Mouse (Mus musculus) G1E-ER4 (cell line): ENCODE data around the gene Phf19. TPM values are rescaled to one million over a fixed set of nuclear protein-coding genes. Genes with fewer than 3 reads are reported as not detected.

ENCODE experiments used
- GATA1 ChIP-seq: IDR thresholded peaks from one replicate; pipeline ENCODE4 v1.8.0; 2012; ENCODE audit warnings: low read length, inconsistent platforms
- polyA plus RNA-seq: library from polyadenylated mRNA; stranded (reverse); fragments of >175 nt; gene quantifications from 2 replicates; pipeline ENCODE4 v1.2.3, GENCODE M21; 2012

Phf19 gene
- polyA plus RNA-seq, 1 experiment: not detected

DNA sequence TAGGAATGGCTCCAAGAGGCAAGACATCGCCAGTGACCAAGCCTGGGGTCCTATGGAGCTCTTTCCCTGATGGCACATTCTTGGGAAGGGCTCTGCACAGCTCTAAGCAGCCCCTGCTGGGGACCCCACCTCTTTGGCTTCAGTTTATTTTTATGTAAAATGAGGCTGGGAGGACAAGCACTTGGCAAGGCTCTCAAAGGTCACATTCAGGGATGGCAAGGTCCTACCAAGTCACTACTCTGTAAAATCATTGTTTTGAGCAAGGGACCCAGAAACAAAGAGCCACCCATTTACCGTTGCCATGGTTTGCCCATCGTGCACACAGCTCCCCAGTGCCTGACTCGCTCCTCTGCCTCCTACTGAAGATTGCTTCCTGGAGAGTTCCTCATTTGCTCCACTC lies 32.2 kb upstream of the Phf19 start:
- TF ChIP-seq GATA1: no peak

DNA sequence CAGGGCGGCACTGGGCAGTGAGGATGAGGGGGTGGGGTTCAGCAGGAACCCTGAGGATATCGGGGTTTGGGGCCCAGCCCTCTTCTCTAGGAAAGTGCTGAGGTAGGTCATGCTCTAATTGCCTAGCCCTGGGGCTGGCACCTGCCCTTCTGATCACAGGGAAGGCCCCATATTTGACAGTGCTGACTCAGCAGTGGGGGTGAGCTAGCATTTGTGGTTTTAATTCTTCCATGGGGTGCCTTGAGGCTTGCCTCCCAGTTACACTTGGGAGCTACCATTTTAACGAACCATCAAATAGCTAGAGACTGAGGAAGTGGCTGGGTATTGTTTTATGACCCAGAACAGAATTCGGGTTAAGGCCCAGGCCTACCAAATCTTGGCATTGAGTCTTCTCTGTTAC lies 31.8 kb upstream of the Phf19 start:
- no peak for TF ChIP-seq GATA1

DNA sequence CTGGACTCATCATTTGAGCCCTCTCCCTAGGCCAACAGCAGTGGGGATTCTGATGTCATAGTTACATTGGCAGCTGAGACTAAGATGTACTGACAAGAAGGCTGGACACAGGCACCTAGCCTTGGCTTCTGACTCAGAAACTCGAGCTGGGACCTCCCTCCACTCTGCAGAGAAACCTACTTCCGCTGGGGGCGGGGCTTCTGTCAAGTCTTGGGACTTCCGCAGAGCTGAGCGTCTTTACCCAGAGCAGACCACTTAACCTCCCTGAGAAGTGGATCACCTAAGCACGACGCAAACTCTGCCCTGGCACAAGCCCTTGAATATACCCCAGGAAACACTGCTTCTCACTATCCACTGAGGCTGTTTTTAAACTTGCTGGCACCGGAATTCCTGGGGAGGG lies 30.9 kb upstream of the Phf19 start:
- TF ChIP-seq GATA1: no peak

DNA sequence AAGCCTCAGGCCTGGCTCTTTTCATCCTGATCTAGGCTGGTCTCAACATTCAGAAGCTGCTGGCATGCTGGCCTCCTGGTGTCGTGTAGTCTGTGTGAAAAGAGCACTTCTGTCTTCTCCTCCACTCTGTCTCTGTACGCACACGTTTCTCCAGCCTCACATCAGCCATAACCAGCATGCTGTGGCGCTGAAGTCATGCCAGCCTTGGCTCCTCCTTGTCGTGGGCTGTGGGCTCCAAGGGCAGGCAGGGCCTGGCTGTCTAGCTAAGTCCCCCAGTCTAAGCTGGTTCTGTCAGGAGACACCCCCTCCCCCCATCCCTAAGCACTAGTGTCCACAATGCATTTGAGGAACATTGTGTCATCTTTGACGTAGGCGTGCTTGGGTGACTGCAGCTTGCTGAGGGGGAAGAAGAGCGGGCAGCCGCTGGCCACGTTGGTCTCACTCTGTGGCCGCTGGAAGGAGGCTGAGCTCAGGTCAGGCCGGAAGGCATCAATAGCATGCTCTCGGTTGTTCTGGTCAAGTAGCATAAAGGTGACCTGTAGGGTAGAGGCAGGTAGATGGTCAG lies 29.8 kb upstream of the Phf19 start:
- no peak for TF ChIP-seq GATA1

DNA sequence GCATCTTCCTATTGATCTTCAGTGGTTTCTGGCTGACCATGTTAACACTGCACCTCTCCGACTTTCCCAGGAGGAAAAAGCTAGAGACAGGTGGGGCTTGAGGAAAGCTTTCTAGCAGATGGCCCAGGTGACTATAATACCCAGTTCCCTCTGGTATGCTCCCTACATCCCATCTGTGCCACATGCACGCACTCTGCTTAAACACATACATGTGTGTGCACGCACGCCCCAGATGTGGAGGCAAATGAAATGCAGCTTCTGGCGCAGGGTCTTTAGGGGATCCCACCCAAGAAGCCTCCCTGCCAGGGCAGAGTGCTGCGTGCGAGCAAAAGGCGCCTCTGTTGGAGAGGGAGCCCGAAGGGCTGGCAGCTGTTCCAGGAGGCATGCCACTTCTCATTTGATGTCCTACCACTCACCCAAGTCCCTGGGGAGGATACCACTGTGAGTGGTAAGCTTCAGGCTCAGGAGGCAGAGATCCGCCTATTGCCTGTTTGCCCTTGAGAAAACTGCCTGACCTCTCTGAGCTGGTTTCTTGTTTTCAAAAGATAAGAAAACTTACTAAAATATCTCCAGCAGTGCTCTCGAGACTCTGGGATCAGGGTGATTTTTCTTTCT lies 27.3 kb upstream of the Phf19 start:
- TF ChIP-seq GATA1: no peak

DNA sequence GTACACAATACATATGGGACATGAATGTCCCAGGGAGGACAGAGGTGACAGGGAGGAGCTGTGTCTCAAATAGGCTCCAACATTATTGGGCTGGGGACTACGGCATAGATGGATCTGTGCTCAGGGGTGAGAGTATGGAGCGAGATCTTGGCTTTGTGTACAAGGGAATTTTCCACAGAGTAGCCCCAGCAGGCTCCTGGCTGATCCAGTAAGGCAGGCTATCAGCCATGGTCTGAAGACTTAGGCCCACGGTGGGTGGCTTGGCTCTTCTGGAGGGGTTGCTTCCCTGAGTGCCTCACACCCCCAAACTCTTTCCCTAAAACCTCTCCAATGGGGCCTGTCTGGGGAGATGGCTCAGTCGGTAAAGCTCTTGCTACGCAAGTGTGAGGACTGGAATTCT lies 26.4 kb upstream of the Phf19 start:
- no peak for TF ChIP-seq GATA1

DNA sequence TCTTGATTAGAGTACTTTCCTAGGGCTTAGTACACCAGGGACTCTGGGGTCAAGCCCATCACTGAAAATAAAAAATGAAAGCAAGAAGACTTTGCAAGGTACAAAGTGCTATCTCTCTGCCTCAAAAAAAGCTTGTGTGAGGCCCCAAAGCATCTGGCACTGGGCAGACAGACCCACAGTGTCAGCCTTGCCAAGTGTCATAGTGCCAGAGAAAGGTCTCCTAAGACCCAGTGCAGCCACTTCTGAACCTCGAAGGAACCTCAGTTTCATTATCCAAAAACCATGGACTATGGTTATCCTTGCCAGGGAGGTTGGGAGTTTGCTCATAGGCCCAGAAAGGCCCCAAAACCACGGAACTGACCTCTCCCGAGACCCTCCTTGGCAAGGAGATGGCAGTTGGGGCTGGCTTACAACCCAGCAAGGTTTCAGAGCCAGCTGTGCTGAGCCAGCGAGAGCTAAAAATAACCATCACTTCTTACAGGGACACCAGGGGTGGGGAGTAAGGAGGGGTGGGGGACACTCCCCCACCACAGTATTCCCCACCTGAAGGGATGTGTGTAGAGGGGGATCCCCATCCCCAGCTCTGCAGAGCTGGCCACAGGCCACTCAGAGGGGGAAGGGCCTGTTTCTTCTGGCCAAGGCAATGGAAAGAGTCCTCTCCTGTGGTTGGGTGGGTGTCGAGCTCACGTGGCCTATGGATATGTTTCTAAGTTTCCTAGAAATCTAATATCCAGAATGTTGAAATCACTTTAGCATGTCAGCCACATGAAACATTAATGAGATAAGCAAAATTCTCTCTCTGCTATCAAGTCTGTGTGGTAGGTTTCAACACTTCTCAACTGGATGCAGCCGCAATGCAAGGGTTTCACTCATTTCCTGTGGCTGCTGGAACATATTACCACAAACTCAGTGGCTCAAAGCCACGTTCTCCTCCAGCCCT lies 24.7 kb upstream of the Phf19 start:
- no peak for TF ChIP-seq GATA1

DNA sequence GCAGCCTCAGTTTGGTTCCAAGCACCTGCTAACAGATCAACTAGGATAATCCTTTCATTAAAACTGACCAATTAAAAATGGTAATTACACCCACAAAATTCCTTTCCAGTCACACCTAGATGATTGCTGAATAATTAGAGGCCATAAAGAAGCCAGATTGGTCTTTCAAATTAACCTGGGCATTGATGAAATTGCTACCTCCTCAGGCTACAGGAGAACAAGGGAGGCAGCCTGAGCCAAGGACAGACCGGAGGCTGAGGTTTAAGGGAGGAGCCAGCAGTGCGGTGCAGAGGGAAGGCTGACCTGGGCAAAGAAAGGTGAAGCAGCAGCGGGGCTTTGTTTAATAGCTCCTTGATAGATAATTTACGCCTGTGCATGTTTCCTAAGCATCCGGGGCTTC lies 23.6 kb upstream of the Phf19 start:
- no peak for TF ChIP-seq GATA1

DNA sequence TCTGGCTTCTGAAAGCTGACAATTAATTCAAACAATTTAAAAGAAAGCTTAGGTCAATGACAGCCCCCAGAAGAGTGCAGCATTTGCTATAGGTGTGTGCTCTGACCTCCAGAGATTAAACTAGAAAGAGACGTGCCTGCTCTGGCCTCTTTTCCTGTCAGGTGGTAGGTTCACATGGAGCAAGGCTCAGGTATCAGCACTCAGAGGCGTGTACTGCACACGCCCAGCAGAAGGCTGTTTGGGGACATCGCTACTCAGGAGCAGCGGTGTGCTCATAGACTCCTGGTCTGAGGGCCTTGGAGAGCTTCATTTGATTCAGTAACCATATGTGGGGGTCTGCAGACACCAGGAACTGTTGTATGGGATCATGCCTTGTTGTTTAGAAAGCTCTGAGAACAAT lies 13.5 kb upstream of the Phf19 start:
- TF ChIP-seq GATA1: no peak

DNA sequence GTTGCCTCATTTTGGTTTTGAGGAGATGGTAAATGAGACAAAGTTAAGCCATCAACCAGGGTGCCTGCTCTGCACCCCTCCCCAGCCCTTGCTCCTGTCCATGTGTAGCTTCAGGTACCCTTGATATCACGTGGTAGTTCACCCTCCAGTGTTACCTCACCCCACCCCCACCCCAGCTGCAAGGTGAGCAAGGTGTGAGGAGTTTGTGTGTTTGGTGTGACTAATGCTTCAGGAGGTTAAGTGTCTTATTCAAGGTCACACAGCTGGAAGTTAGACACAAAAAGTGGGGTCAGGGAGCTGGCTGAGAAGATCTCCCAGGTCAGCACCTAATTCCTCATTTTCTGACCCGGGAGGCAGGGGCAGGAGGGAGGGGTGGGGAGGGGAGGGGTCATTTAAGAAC lies 8.9 kb upstream of the Phf19 start:
- TF ChIP-seq GATA1: no peak

DNA sequence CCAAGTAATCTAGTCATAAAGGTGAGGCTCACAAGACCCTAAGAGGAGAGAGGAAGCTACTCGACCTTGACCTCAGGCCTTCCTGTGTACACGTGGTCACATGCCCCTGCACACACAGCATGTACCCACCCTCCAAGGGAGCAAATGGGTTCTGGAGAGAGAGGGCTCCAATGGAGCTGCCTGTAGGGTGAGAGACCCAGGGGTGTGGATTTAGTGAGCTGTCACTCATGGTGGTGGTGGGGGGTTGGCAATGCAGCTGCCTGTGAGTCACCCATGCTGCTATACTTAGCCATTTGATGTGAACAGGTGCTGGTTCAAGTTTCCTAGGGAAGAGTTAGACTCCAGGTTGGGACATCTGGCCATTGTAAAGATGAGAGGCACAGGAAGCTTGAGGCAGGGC lies 6.3 kb upstream of the Phf19 start:
- no peak for TF ChIP-seq GATA1

DNA sequence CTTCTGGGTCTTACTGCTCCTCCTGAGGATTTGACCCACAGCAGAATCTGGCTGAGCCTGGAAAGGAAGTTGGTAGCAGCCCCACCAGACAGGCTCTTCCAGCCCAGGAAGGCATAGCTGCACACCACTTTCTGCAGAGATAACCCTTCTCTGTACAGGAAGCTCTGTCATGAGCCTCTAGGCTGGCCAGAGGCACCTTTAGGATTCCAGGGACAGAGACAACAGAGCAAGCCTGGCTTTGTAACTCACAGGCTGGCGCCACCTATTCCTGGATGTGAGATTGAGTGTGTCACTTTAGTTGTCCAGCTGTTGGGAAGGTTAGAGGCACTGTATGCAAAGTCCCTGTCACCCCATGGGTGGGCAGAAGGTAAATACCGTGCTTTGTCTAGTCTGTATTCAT lies 1.3 kb upstream of the Phf19 start:
- no peak for TF ChIP-seq GATA1

DNA sequence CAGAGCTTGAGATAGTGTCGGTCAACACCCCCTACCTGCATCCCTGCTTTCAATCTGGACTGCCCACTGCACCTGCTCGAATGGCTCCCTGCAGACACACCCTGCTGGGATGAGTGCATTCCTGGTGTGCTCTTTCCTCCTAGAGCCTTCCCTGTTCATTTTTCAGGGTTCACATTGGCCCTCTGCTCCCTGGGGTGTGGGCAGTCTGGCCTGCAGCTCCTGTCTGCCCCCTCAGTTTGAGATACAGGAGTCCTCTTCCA lies 927 bp upstream of the Phf19 start:
- TF ChIP-seq GATA1: no peak

DNA sequence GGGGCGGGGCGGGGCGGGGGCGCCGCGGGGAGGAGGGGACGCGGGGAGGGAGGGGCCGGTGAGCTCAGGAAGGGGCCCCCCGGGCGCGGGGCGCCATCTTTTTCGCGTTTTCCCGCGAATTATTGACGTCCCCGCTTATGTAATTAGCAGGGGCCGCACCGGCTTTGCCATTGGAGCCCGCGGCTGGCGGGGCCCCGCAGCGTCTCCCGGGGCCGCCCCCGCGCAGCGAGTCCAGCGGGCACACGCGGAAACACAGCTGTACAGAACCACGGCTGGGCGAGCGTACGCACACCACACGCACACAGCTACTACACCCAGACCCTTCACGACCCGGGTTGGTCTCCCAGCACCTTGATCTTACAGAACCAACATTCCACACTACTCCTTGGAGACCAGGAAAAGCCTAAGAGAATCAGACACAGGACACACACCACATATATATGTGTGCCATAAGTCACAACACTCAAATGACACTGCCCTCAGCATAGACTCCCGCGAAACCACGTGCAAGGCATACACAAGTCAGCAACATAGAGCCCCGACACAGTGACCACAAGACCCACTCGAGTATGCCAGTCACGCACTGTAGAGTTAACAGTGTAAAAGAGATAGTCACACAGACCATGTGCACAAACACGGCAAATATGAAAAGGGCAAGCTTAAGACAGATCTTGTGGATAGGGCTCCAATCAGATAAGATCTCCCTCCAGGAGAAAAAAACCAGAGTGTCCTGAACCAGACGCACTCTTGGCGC lies 420 bp upstream of the Phf19 start:
- TF ChIP-seq GATA1: no peak

DNA sequence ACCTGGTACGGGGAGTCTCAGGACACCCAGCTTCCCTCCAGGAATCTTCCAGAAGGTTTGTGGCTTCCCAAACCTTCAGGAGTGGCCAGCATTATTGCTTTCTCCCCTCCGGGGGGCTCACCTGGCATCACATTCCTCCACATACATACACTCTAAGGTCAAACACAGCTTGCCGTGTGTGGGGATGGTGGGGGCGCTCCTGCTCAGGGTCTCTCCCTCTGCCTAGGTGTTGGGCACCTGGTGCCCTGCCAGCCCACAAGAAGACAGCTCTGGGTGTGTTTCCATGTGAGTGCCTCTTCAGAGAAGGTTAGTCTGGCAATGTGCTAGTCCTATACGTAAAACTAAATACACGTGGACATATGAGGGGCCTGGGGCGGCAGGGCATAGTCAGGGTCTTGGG lies 1.2 kb downstream of the Phf19 start:
- TF ChIP-seq GATA1: no peak

DNA sequence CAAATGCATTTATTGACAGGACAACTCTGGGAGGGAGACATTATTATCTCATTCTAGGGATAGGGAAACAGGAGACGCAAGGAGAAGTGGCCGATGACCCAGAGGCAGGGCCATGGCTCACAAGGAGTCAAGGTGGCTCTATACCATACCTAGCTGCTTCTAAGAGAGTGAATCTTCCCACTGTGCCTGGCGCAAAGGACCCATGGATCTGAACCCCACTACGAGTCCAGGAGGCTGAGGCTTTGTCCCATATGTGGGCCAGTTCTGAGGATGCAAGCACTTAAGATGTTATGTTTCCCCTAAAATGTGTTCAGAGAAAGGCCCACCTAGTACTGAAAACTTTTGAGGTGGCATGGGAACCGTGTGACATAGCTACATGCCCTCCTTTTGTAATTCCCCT lies 2.0 kb downstream of the Phf19 start:
- TF ChIP-seq GATA1: no peak

DNA sequence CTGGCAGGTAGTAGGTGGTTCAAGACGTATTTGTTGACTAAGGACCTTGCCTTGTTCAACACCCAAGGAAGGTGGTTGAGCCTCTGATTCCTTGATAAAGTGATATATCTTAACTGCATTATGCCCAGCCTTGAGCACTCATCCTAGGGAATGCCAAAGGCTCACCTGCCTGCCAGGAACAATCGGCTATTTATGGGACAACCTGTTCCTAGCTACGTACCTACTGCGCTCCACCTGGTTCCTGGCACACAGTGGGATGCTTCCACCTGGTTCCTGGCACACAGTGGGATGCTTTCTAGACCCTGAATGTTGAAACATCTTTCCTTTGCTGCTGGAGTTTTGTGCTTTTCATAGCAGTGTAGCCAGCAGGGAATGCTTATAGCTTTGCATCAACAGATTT lies 4.1 kb downstream of the Phf19 start:
- TF ChIP-seq GATA1: no peak
